Mouse (Mus musculus) E14TG2a.4 (cell line): ENCODE results near the gene Gal.

Experiments
- CTCF ChIP-seq: conservative IDR thresholded peaks from 2 replicates; pipeline ENCODE4 v1.5.1; 2014; ENCODE audit warnings: low read length
- NANOG ChIP-seq: IDR thresholded peaks from 2 replicates; pipeline ENCODE4 v1.6.1; 2014; ENCODE audit warnings: borderline replicate concordance, low read length, mixed read lengths

DNA sequence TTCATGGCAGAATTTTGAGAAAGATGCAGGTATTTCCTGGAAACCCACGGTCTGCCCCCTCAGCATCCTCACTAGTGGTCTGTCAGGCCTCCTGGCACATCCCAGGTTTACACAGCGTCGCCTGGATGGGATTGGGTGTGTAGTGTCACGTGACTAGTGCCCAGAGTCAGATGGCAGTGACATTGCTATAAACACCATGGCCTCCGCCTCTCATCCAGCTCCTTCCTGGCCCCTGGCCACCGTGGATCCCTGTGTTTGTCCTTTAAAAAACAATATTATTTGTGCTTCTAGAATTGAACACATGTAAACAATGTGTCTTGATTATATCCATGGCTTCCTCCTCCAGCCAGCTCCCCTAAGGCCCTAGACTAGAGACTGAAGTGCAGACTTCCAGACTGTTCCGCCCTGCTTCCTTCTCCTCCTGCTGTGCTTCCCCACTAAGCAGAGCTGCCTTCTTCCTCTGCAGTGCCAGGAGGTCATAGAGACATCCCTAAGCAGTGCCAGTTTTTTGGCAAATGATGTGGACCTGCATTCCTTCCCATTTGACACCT is 38.3 kb downstream of the Gal start:
- no peak for TF ChIP-seq CTCF
- no peak for TF ChIP-seq NANOG
